Mouse (Mus musculus): ENCODE results near the gene Pomgnt2.
A peak's percentile ranks its signal among the peaks of the same experiment; 100 is the strongest.
"Not testable (repeated sequence)": the region's sequence is repeated elsewhere in the genome, so short reads cannot be mapped to it uniquely, and the experiment has no call there.

Pomgnt2 gene

GRCm38 (mm10) chr9:121997010-121997409 lies at the start of gene Pomgnt2:
TSS of gene Pomgnt2 (minus strand) at chr9:121997110.
- DNase-seq (ENCODE audit: low spot score): no peak

GRCm38 (mm10) chr9:122039848-122040247 lies 42.9 kb upstream of the Pomgnt2 start:
- DNase-seq (ENCODE audit: low spot score): no peak

- no peak for DNase-seq (ENCODE audit: low spot score)
Observed at GRCm38 (mm10) chr9:122038631-122039030, 41.7 kb upstream of the Pomgnt2 start.

GRCm38 (mm10) chr9:122036496-122037054 lies 39.7 kb upstream of the Pomgnt2 start:
- no peak for DNase-seq (ENCODE audit: low spot score)

DNA sequence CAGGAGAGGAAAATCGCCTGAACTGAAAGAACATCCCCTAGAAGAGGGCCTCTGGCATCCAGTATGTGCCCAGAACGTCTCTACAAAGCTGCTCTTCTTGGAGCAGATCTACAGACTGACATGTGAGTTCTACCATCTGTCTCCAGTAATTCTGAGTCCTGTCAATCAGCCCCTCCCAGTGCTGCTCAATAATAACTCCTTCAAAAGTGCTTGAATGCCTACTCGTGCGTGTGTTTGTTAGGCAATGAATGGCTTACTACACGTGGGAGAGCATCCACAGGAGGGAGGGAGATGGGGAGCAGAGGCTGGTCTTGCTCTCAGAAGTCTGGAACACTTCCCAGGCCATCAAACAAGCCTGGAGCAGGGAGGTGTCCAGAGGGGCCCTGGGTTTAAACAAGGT lies 38.9 kb upstream of the Pomgnt2 start:
- DNase-seq (ENCODE audit: low spot score): no peak

DNA sequence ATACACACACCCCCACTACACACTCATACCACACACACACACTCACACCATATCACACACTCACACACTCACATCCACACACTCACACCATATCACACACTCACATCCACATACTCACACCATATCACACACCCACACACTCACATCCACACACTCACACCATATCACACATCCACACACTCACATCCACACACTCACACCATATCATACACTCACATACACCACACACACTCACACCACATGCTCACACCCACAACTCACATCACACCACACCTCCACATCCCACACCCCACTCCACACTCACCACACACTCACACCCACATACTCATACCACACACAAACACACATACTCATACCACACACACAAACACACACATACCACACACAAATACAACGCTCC lies 38.0 kb upstream of the Pomgnt2 start:
- DNase-seq (ENCODE audit: low spot score): no peak

DNA sequence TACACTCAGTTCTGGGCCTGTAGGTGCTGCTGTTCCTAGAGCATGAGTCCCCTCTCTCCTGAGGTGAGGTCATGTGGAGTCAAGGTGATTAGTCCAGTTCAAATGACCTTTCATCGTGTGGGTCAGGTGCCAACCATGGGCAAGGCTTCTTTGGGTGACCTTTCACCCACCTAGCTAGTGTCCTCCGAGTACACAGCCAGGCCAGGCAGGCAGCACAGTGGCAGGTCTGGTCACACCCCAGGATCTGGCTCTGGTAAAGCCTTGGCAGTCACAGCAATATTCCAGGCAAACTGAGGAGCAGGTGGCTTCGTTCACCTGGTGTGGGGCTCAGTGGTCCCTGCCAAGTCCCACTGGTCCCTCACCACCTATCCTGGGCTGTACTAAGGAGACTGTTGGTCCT lies 35.2 kb upstream of the Pomgnt2 start:
- no peak for DNase-seq (ENCODE audit: low spot score)

DNA sequence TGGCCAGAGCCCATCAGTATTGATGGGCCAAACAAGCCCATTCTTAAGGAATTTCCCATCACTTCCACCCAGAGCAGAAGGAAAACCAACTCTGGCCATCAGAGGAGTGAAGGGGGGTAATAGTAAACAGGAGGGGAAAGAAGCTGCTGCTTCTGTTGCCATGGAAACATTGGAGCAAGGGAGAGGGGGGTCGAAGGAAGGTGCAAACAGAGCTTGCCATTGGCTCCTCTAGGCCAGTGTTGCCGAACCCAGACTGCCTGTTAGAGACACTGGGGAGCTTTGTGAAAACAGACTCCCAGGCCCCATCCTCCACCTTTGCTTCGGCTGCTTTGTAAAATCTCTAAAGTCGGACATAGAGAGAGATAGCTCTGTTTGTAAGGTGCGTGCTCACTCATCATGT lies 33.8 kb upstream of the Pomgnt2 start:
- no peak for DNase-seq (ENCODE audit: low spot score)

DNA sequence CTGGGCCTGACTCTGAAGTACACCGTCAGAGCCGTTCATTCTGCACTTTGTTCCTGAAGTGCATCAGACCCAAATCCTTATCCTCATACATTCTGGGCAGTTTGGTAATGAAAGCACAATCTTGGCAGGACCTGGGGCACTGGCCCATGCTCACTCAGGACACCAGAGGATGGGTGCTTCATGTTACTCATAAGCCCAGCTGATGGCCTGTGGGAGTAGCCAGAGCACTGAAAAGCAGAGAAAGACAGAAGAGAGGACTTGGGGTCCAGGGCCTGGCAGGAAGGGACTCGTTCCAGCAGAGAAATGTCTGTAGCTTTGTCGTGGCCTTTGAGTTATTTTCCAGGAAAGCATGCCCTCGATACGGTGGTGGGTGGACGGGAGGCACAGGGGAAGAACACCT lies 32.9 kb upstream of the Pomgnt2 start:
- DNase-seq (ENCODE audit: low spot score): no peak

GRCm38 (mm10) chr9:122027914-122028745 lies 31.2 kb upstream of the Pomgnt2 start:
- DNase-seq (ENCODE audit: low spot score): peak; percentile 21

GRCm38 (mm10) chr9:122027081-122027913 lies 30.4 kb upstream of the Pomgnt2 start:
- DNase-seq (ENCODE audit: low spot score): peak; percentile 32

- DNase-seq (ENCODE audit: low spot score): no peak
Observed at GRCm38 (mm10) chr9:122025855-122026590, 29.1 kb upstream of the Pomgnt2 start.

GRCm38 (mm10) chr9:122024419-122024818 lies 27.5 kb upstream of the Pomgnt2 start:
- DNase-seq (ENCODE audit: low spot score): no peak

GRCm38 (mm10) chr9:122023873-122024272 lies 27.0 kb upstream of the Pomgnt2 start:
- DNase-seq (ENCODE audit: low spot score): no peak

DNA sequence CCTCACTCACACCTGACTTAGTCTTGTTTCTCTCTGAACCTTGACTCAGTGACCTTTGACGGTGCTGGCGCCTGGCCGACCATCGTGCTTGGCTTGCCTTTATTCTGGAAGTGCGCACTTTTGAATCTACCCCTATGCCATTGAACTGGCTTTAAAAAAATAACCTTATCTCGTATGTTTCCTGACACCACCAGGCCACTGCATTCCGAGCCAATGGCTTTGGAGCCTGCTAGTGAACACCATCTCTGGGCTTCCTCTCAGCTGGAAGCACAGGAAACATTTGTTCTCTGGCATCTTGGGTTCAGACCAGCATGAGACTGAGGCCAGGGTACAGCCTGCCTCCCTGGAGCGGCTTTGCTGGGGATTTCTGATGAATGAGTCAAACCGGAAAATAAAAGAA lies 25.9 kb upstream of the Pomgnt2 start:
- peak; percentile 46 for DNase-seq (ENCODE audit: low spot score)

DNA sequence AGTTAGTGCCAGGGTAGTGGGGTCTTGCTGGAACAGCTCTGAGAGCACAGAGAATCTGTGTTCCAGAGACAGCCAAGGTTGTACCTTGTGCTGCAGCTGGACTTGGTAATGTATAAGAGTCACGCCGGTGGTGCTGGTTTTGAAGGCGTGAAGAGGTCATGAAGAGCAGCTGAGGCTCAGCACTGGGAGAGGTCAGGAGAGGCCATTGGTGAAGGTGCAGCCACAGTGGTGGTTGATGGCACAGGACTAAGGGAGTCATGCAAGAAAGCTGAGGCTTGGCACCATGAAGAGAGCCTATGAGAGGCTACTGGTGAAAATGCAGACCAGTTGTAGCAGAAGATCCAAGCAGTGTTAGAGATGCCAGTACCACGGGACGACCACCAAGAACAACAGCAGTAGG lies 24.7 kb upstream of the Pomgnt2 start:
- no peak for DNase-seq (ENCODE audit: low spot score)

GRCm38 (mm10) chr9:122021171-122021570 lies 24.3 kb upstream of the Pomgnt2 start:
- DNase-seq (ENCODE audit: low spot score): not testable (repeated sequence)

- DNase-seq (ENCODE audit: low spot score): no peak
Observed at GRCm38 (mm10) chr9:122020321-122020720, 23.4 kb upstream of the Pomgnt2 start.

- DNase-seq (ENCODE audit: low spot score): peak; percentile 52
Observed at GRCm38 (mm10) chr9:122018782-122019395, 22.0 kb upstream of the Pomgnt2 start.

DNA sequence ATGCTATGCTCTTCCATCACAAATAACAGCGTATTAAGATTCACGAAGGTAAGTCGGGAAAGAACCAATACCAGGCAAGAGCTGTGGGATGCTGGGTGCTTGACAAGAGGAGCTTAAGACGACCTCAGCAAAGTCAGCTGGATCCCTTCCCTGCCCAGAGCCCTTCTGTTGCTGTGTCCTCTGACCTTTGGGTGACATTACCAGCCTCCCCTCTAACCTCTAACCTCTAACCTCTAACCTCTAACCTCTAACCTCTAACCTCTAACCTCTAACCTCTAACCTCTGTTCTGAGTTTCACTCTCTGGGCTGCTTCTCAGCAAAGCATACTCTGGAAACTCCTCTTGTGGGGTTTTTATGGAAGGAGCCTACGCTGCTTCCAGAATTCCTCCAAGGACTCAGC lies 21.2 kb upstream of the Pomgnt2 start:
- DNase-seq (ENCODE audit: low spot score): no peak

DNA sequence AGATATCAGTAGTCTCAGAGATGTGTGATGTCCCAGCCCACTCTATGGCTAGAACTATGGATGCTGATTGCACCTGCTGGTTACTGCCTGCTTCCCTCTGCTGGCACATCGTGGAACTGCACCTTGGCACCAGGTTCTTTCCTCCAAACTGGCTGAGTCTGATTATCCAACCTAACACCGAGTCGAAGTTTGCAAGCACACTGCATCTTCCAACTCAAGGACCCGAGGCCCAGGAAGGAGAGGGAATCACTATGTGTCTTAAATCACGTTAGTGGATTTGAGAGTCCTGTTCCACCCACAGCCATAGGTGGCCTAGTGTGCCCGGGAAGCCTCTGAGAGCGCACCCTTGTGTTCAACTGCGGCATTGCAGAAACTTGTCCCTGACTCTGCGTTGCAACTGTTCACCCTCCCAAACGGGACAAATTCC lies 17.3 kb upstream of the Pomgnt2 start:
- peak; percentile 81 for DNase-seq (ENCODE audit: low spot score)

- no peak for DNase-seq (ENCODE audit: low spot score)
Observed at GRCm38 (mm10) chr9:122013629-122014028, 16.7 kb upstream of the Pomgnt2 start.
